Mouse (Mus musculus): ENCODE data around the gene Tmed8. TPM values are rescaled to one million over a fixed set of nuclear protein-coding genes. Genes with fewer than 3 reads are reported as not detected.
A peak's percentile ranks its signal among the peaks of the same experiment; 100 is the strongest.

The Tmed8 gene
- polyA plus RNA-seq, 1 experiment from 2014 or later: 2.4 TPM

- ATAC-seq (ENCODE audit: low read depth): peak; percentile 98
- H3K9ac ChIP-seq (ENCODE audit: low read length): peak within 1 kb of the TSS; percentile 87
Measured at GRCm38 (mm10) chr12:87147395-87148089, 52.7 kb downstream of the Tmed8 start, which contains the start of gene Pomt2. TSS of gene Pomt2 (minus strand) at chr12:87147968.

GRCm38 (mm10) chr12:87146966-87147365 lies 53.3 kb downstream of the Tmed8 start, which contains the start of gene Gstz1:
TSS of gene Gstz1 (plus strand) at chr12:87147165.
- H3K4me1 ChIP-seq (replicated peaks; ENCODE audit: control insufficient read depth, insufficient read depth, low read length): peaks cover 13% of the 10 kb centered on the region
- no peaks in the 10 kb centered on the region for H3K9me3 ChIP-seq (ENCODE audit: control insufficient read depth, low read length)
- peak within 1 kb of the TSS; percentile 65 for H3K4me2 ChIP-seq (ENCODE audit: low read depth, low read length)
- peak within 1 kb of the TSS; percentile 82 for H3K4me3 ChIP-seq (ENCODE audit: low read length)
- H3K9ac ChIP-seq (ENCODE audit: low read length): peak within 1 kb of the TSS; percentile 87
- H3K27me3 ChIP-seq (ENCODE audit: control insufficient read depth, insufficient read depth, low read depth, low read length): no peaks in the 10 kb centered on the region
- WGBS: under 1% methylated on average over 27 of the region's 27 CpGs
- H3K27ac ChIP-seq (ENCODE audit: low read length): peak within 1 kb of the TSS; percentile 96
- H3K36me3 ChIP-seq (ENCODE audit: control insufficient read depth, insufficient read depth, low read length): no peaks in the 10 kb centered on the region; the same call in 1 of the 2 replicates
- ATAC-seq (ENCODE audit: low read depth): peak; percentile 82

More at GRCm38 (mm10) chr12:87147395-87148089, 52.7 kb downstream of the Tmed8 start, which contains the start of gene Pomt2:
- under 1% methylated on average over 57 of the region's 61 CpGs for WGBS
- Histone ChIP-seq H3K4me2 (ENCODE audit: low read depth, low read length) (peak within 1 kb of the TSS; percentile 65), H3K4me3 (ENCODE audit: low read length) (peak within 1 kb of the TSS; percentile 82), H3K27me3 (ENCODE audit: control insufficient read depth, insufficient read depth, low read depth, low read length) (no peaks in the 10 kb centered on the region), H3K27ac (ENCODE audit: low read length) (peak within 1 kb of the TSS; percentile 96), H3K9me3 (ENCODE audit: control insufficient read depth, low read length) (no peaks in the 10 kb centered on the region; the same call in 1 of the 2 replicates), H3K36me3 (ENCODE audit: control insufficient read depth, insufficient read depth, low read length) (no peaks in the 10 kb centered on the region; the same call in 1 of the 2 replicates), H3K4me1 (replicated peaks; ENCODE audit: control insufficient read depth, insufficient read depth, low read length) (peaks cover 13% of the 10 kb centered on the region)

GRCm38 (mm10) chr12:87142156-87142555 lies 58.1 kb downstream of the Tmed8 start:
- Histone ChIP-seq H3K4me2 (ENCODE audit: low read depth, low read length) (no peak overlapping the region), H3K27me3 (ENCODE audit: control insufficient read depth, insufficient read depth, low read depth, low read length) (no peaks in the 10 kb centered on the region), H3K36me3 (ENCODE audit: control insufficient read depth, insufficient read depth, low read length) (no peaks in the 10 kb centered on the region), H3K4me3 (ENCODE audit: low read length) (no peak overlapping the region), H3K9me3 (ENCODE audit: control insufficient read depth, low read length) (no peaks in the 10 kb centered on the region), H3K9ac (ENCODE audit: low read length) (no peak overlapping the region), H3K4me1 (replicated peaks; ENCODE audit: control insufficient read depth, insufficient read depth, low read length) (peaks cover 11% of the 10 kb centered on the region), H3K27ac (ENCODE audit: low read length) (no peak overlapping the region)
- ATAC-seq (ENCODE audit: low read depth): no peak
- 65% methylated on average over 2 of the region's 2 CpGs for WGBS

- Histone ChIP-seq H3K27ac (ENCODE audit: low read length) (no peak overlapping the region), H3K36me3 (ENCODE audit: control insufficient read depth, insufficient read depth, low read length) (peaks cover 5% of the 10 kb centered on the region; the same call in 1 of the 2 replicates), H3K4me3 (ENCODE audit: low read length) (no peak overlapping the region), H3K9ac (ENCODE audit: low read length) (no peak overlapping the region), H3K4me2 (ENCODE audit: low read depth, low read length) (no peak overlapping the region), H3K9me3 (ENCODE audit: control insufficient read depth, low read length) (no peaks in the 10 kb centered on the region), H3K4me1 (replicated peaks; ENCODE audit: control insufficient read depth, insufficient read depth, low read length) (peaks cover 4% of the 10 kb centered on the region; the same call in 1 of the 2 replicates), H3K27me3 (ENCODE audit: control insufficient read depth, insufficient read depth, low read depth, low read length) (no peaks in the 10 kb centered on the region)
- no peak for ATAC-seq (ENCODE audit: low read depth)
- 71% methylated on average over 2 of the region's 2 CpGs for WGBS
Measured at GRCm38 (mm10) chr12:87138768-87139167, 61.5 kb downstream of the Tmed8 start.

GRCm38 (mm10) chr12:87138342-87138701 lies 61.9 kb downstream of the Tmed8 start:
- Histone ChIP-seq H3K4me3 (ENCODE audit: low read length) (no peak overlapping the region), H3K27me3 (ENCODE audit: control insufficient read depth, insufficient read depth, low read depth, low read length) (no peaks in the 10 kb centered on the region), H3K9me3 (ENCODE audit: control insufficient read depth, low read length) (no peaks in the 10 kb centered on the region), H3K27ac (ENCODE audit: low read length) (no peak overlapping the region), H3K4me2 (ENCODE audit: low read depth, low read length) (no peak overlapping the region), H3K36me3 (ENCODE audit: control insufficient read depth, insufficient read depth, low read length) (peaks cover 5% of the 10 kb centered on the region; the same call in 1 of the 2 replicates), H3K4me1 (replicated peaks; ENCODE audit: control insufficient read depth, insufficient read depth, low read length) (peaks cover 4% of the 10 kb centered on the region; the same call in 1 of the 2 replicates), H3K9ac (ENCODE audit: low read length) (no peak overlapping the region)
- 77% methylated on average over 2 of the region's 2 CpGs for WGBS
- no peak for ATAC-seq (ENCODE audit: low read depth)

DNA sequence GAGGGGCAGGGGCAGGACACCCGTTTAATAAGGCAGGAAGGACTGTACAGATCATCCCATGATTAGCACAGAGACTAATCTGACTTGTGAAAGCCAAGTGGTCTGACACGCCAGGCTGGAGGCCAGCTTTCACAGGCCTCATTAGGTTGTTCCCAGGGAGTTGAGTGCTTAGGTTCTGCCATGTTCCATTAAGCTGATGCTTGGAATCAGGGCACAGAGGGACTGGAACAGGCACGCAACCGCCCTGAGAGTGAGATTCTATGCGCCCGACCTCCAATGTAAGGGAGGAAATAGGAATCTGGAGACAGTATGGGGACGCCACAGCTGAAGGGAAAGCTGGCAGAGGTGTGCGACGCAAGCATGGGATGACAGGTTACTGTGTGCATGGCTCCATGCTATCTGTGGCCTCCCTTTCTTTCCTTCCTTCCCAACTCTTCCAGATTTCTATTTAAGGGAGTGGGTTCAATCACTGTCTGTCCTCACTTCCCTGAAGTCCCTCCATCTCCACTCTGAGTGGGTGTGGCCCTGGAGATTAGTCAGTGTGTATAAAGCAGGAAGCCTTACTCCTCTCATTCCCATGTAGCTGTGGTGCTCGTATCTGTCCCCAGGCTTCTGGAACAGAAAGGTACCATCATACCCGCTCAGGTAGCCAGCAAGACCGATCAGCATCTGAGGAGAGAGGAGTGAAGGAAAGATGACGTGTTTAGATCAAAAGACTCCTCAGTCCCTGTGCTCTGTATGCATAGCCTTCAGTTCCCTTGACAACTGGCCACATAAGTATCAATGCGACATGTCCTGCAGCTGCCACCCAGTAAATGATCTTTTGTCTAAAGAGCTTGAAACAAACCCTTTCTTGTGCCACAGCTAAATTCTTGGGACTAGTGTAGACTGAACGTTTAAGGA lies 62.6 kb downstream of the Tmed8 start:
- no peaks in the 10 kb centered on the region for H3K9me3 ChIP-seq (ENCODE audit: control insufficient read depth, low read length)
- H3K27ac ChIP-seq (ENCODE audit: low read length): no peak overlapping the region
- peaks cover 4% of the 10 kb centered on the region; the same call in 1 of the 2 replicates for H3K4me1 ChIP-seq (replicated peaks; ENCODE audit: control insufficient read depth, insufficient read depth, low read length)
- no peak overlapping the region for H3K4me2 ChIP-seq (ENCODE audit: low read depth, low read length)
- WGBS: 78% methylated on average over 15 of the region's 15 CpGs
- no peak for ATAC-seq (ENCODE audit: low read depth)
- no peak overlapping the region for H3K4me3 ChIP-seq (ENCODE audit: low read length)
- H3K27me3 ChIP-seq (ENCODE audit: control insufficient read depth, insufficient read depth, low read depth, low read length): no peaks in the 10 kb centered on the region
- no peak overlapping the region for H3K9ac ChIP-seq (ENCODE audit: low read length)
- H3K36me3 ChIP-seq (ENCODE audit: control insufficient read depth, insufficient read depth, low read length): peaks cover 5% of the 10 kb centered on the region; the same call in 1 of the 2 replicates

DNA sequence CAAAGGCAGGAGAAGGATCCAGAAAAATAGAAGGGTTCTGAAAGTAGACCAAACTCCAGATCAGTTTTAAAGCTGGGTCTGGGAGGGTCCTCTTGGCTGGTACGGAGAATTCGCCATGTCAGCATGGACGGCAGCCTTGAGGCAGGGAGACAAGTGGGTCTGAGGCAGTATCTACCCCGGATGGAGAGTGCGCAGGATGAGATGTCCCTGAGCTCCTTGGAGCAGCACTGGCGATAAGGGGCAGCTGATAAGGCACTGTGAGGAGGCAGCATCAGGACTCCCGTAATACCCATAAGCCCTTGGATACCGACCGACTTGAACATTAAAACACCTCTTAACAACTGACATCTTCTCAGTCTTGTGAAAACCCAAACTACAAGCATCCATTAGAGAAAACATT lies 67.5 kb downstream of the Tmed8 start:
- Histone ChIP-seq H3K27ac (ENCODE audit: low read length) (no peak overlapping the region), H3K4me1 (replicated peaks; ENCODE audit: control insufficient read depth, insufficient read depth, low read length) (0 out of 2 replicates have a peak, but pooled peaks cover 2% of the 10 kb centered on the region), H3K36me3 (ENCODE audit: control insufficient read depth, insufficient read depth, low read length) (peaks cover 9% of the 10 kb centered on the region), H3K4me3 (ENCODE audit: low read length) (no peak overlapping the region), H3K9me3 (ENCODE audit: control insufficient read depth, low read length) (no peaks in the 10 kb centered on the region), H3K27me3 (ENCODE audit: control insufficient read depth, insufficient read depth, low read depth, low read length) (no peaks in the 10 kb centered on the region), H3K9ac (ENCODE audit: low read length) (no peak overlapping the region), H3K4me2 (ENCODE audit: low read depth, low read length) (no peak overlapping the region)
- 84% methylated on average over 9 of the region's 9 CpGs for WGBS
- ATAC-seq (ENCODE audit: low read depth): no peak

DNA sequence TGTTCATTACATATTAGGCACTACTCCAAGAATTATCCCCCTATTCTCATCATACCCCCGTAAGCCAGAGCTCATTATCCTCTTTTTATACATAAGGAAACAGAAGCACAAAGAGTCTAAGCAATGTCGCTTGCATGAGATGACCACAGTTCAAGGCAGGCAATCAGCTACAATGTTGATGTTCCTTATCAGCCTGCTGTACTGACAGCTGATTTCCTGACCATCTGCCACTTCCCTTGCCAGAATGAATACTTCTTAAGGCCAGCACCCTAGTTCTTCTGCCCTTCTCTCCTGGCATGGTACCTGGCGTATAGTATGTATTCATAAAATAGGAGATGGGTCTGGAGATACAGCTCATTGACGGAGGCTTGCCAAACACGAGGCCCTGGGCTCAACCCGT lies 68.0 kb downstream of the Tmed8 start:
- Histone ChIP-seq H3K4me2 (ENCODE audit: low read depth, low read length) (no peak overlapping the region), H3K27ac (ENCODE audit: low read length) (no peak overlapping the region), H3K27me3 (ENCODE audit: control insufficient read depth, insufficient read depth, low read depth, low read length) (no peaks in the 10 kb centered on the region), H3K36me3 (ENCODE audit: control insufficient read depth, insufficient read depth, low read length) (peaks cover 9% of the 10 kb centered on the region), H3K9me3 (ENCODE audit: control insufficient read depth, low read length) (no peaks in the 10 kb centered on the region), H3K4me3 (ENCODE audit: low read length) (no peak overlapping the region), H3K9ac (ENCODE audit: low read length) (no peak overlapping the region), H3K4me1 (replicated peaks; ENCODE audit: control insufficient read depth, insufficient read depth, low read length) (0 out of 2 replicates have a peak, but pooled peaks cover 2% of the 10 kb centered on the region)
- no peak for ATAC-seq (ENCODE audit: low read depth)
- 77% methylated on average over 6 of the region's 6 CpGs for WGBS

- Histone ChIP-seq H3K27ac (ENCODE audit: low read length) (no peak overlapping the region), H3K9ac (ENCODE audit: low read length) (no peak overlapping the region), H3K4me3 (ENCODE audit: low read length) (no peak overlapping the region), H3K27me3 (ENCODE audit: control insufficient read depth, insufficient read depth, low read depth, low read length) (no peaks in the 10 kb centered on the region), H3K36me3 (ENCODE audit: control insufficient read depth, insufficient read depth, low read length) (peaks cover 9% of the 10 kb centered on the region), H3K9me3 (ENCODE audit: control insufficient read depth, low read length) (no peaks in the 10 kb centered on the region), H3K4me1 (replicated peaks; ENCODE audit: control insufficient read depth, insufficient read depth, low read length) (0 out of 2 replicates have a peak, but pooled peaks cover 2% of the 10 kb centered on the region), H3K4me2 (ENCODE audit: low read depth, low read length) (no peak overlapping the region)
- ATAC-seq (ENCODE audit: low read depth): no peak
- 56% methylated on average over 3 of the region's 3 CpGs for WGBS
Measured at GRCm38 (mm10) chr12:87131619-87132018, 68.6 kb downstream of the Tmed8 start.

All from lung, embryonic 16.5 days (tissue).